Mouse (Mus musculus): ENCODE measurements around the gene Nr2f1.

DNA sequence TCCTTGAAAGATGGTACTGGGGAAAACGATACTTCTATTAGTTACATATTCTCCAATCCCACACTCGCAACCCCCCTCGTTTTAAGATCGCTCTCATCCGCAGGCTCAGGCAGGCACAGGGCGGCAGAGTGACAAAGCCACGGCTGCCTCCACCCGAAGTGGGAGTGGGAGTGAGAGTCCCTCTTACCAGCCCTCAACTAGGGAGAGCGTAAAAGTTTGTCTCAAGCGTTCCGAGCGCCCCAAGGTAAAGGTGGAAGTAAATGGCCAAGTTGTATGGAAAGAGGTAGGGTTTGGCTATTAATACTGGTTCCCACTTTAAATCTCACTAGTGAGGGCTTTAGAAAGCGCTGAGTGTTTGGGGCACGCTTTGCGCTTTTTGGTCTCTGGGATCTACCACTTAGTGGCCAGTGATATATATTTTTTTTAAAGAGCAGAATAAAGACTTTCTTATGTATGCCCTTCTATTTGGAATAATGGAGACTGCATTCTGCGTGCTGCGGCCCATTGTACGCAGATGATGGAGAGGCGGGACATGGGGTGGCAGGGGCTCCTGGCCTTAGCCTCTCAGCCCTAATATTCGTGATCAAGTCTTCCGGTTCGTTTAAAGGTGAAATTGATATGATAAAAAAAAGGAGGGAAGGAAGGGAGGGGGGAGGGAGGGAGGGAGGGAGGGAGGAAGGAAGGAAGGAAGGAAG lies 2.5 kb upstream of the Nr2f1 start:
- TF ChIP-seq CTCF (IDR thresholded peaks at IDR 0.05; ENCODE audit: borderline replicate concordance, insufficient read depth, low read depth, low read length) (no peak), POLR2A (IDR thresholded peaks at IDR 0.05; ENCODE audit: borderline replicate concordance, insufficient read depth, low read length) (no peak)

All from cerebellum, adult 2 months (tissue).